Mouse (Mus musculus): ENCODE results near the gene Tgif1. TPM values are rescaled to one million over a fixed set of nuclear protein-coding genes. Genes with fewer than 3 reads are reported as not detected.

The Tgif1 gene
- total and polyA plus RNA-seq, 3 experiments, result 44.5 to 74.4 (median 70.6) TPM

GRCm38 (mm10) chr17:70843252-70843651 lies 10.1 kb downstream of the Tgif1 start:
- Histone ChIP-seq H3K36me3 (replicated peaks in 1 of 2; ENCODE audit: control insufficient read depth in 1 of 2, insufficient read depth in 1 of 2, low read length in 1 of 2) (peaks cover 59 to 76% of the 10 kb centered on the region in 2 experiments), H3K9me3 (replicated peaks; ENCODE audit: low read length) (no peaks in the 10 kb centered on the region), H3K4me1 (ENCODE audit: control insufficient read depth in 1 of 2, insufficient read depth in 2 of 2) (peaks cover 0 to 34% of the 10 kb centered on the region in 2 experiments; a peak in 2 of 4 replicates), H3K9ac (ENCODE audit: insufficient read depth, low read depth) (no peak overlapping the region), H3K79me2 (replicated peaks; ENCODE audit: control insufficient read depth, extremely low read depth, insufficient read depth, poor library complexity, severe bottlenecking) (peaks cover 63% of the 10 kb centered on the region), H3K4me2 (ENCODE audit: insufficient read depth, low read depth, poor library complexity, severe bottlenecking) (no peak overlapping the region), H3K4me3 (replicated peaks in 1 of 3; ENCODE audit: low read depth in 2 of 3, low read length in 2 of 3, poor library complexity in 1 of 3) (no peak overlapping the region), H3K27ac (ENCODE audit: insufficient read depth, low read depth) (no peak overlapping the region; the same call in 1 of the 2 replicates), H3K27me3 (replicated peaks) (no peaks in the 10 kb centered on the region)
- no peak for DNase-seq (ENCODE audit: extremely low read depth)
- in situ Hi-C loops (cut with MboI; ENCODE audit: low pct_ligation_motif_present, low pct_unique_long_range_greater_than_20kb, low sequenced_read_pairs) (no loop called here), dilution Hi-C loops (cut with MboI; ENCODE audit: extremely low pct_ligation_motif_present, extremely low pct_unique_long_range_greater_than_20kb, low sequenced_read_pairs) (no loop called here)
- no peak for TF ChIP-seq NELFE (IDR thresholded peaks at IDR 0.05; ENCODE audit: low read depth, low read length)
- no peak for TF ChIP-seq UBTF (IDR thresholded peaks at IDR 0.05; ENCODE audit: low read depth, low read length)
- TF ChIP-seq CHD1 (IDR thresholded peaks at IDR 0.05; ENCODE audit: low read depth, low read length), result no peak
- no peak for TF ChIP-seq EP300 (IDR thresholded peaks at IDR 0.05; ENCODE audit: low read length)
- TF ChIP-seq NRF1 (IDR thresholded peaks at IDR 0.05; ENCODE audit: low read depth, low read length), result no peak

- Histone ChIP-seq H3K9me3 (replicated peaks; ENCODE audit: low read length) (no peaks in the 10 kb centered on the region), H3K4me2 (ENCODE audit: insufficient read depth, low read depth, poor library complexity, severe bottlenecking) (no peak overlapping the region), H3K79me2 (replicated peaks; ENCODE audit: control insufficient read depth, extremely low read depth, insufficient read depth, poor library complexity, severe bottlenecking) (peaks cover 18% of the 10 kb centered on the region), H3K4me1 (ENCODE audit: control insufficient read depth in 1 of 2, insufficient read depth in 2 of 2) (peaks cover 0 to 7% of the 10 kb centered on the region in 2 experiments; a peak in 2 of 4 replicates), H3K36me3 (replicated peaks in 1 of 2; ENCODE audit: control insufficient read depth in 1 of 2, insufficient read depth in 1 of 2, low read length in 1 of 2) (peaks cover 50 to 65% of the 10 kb centered on the region in 2 experiments), H3K4me3 (replicated peaks in 1 of 3; ENCODE audit: low read depth in 2 of 3, low read length in 2 of 3, poor library complexity in 1 of 3) (no peak overlapping the region), H3K9ac (ENCODE audit: insufficient read depth, low read depth) (no peak overlapping the region), H3K27me3 (replicated peaks) (no peaks in the 10 kb centered on the region), H3K27ac (ENCODE audit: insufficient read depth, low read depth) (no peak overlapping the region)
- TF ChIP-seq MYC (IDR thresholded peaks at IDR 0.05; ENCODE audit: low read depth, low read length), result no peak
- TF ChIP-seq JUN (IDR thresholded peaks at IDR 0.05; ENCODE audit: insufficient read depth, low read depth, low read length), result no peak
- TF ChIP-seq JUND (conservative IDR thresholded peaks at IDR 0.05; ENCODE audit: low read depth, low read length), result no peak
- no peak for TF ChIP-seq RCOR1 (conservative IDR thresholded peaks at IDR 0.05; ENCODE audit: low read depth, low read length)
- no peak for TF ChIP-seq E2F4 (IDR thresholded peaks at IDR 0.05; ENCODE audit: insufficient replicate concordance, low read depth, low read length)
- 0 out of 2 replicates have a peak, but pooled peaks have one; percentile 8 for TF ChIP-seq POLR2A (IDR thresholded peaks at IDR 0.05; ENCODE audit: low read depth, low read length)
- TF ChIP-seq NELFE (IDR thresholded peaks at IDR 0.05; ENCODE audit: low read depth, low read length), result no peak
- in situ Hi-C loops (cut with MboI; ENCODE audit: low pct_ligation_motif_present, low pct_unique_long_range_greater_than_20kb, low sequenced_read_pairs), result no loop called here
- no peak for DNase-seq (ENCODE audit: extremely low read depth)
- dilution Hi-C loops (cut with MboI; ENCODE audit: extremely low pct_ligation_motif_present, extremely low pct_unique_long_range_greater_than_20kb, low sequenced_read_pairs), result no loop called here
Measured at GRCm38 (mm10) chr17:70838533-70838932, 14.8 kb downstream of the Tgif1 start.

- no peak for TF ChIP-seq RCOR1 (conservative IDR thresholded peaks at IDR 0.05; ENCODE audit: low read depth, low read length)
- peak; percentile 5; the same call in 1 of the 2 replicates for TF ChIP-seq SMC3 (IDR thresholded peaks at IDR 0.05; ENCODE audit: low read depth, low read length)
- no peak for TF ChIP-seq USF2 (conservative IDR thresholded peaks at IDR 0.05; ENCODE audit: low read depth, low read length)
- TF ChIP-seq MAFK (IDR thresholded peaks at IDR 0.05; ENCODE audit: insufficient replicate concordance, low read length), result no peak
- TF ChIP-seq CTCF (conservative IDR thresholded peaks at IDR 0.05 in 1 of 2, IDR thresholded peaks at IDR 0.05 in 1 of 2; ENCODE audit: low read depth in 2 of 2, low read length in 2 of 2), result no peak
- no peak for TF ChIP-seq MAX (IDR thresholded peaks at IDR 0.05; ENCODE audit: low read length)
- TF ChIP-seq ETS1 (conservative IDR thresholded peaks at IDR 0.05; ENCODE audit: low read depth, low read length), result no peak
- no peak for TF ChIP-seq MYC (IDR thresholded peaks at IDR 0.05; ENCODE audit: low read depth, low read length)
- H3K9me3 ChIP-seq (replicated peaks; ENCODE audit: low read length), result no peaks in the 10 kb centered on the region
- in situ Hi-C loops (cut with MboI; ENCODE audit: low pct_ligation_motif_present, low pct_unique_long_range_greater_than_20kb, low sequenced_read_pairs) (no loop called here), dilution Hi-C loops (cut with MboI; ENCODE audit: extremely low pct_ligation_motif_present, extremely low pct_unique_long_range_greater_than_20kb, low sequenced_read_pairs) (no loop called here)
- H3K4me3 ChIP-seq (replicated peaks in 1 of 3; ENCODE audit: low read depth in 2 of 3, low read length in 2 of 3, poor library complexity in 1 of 3), result no peak overlapping the region
- peaks cover 45 to 60% of the 10 kb centered on the region in 2 experiments for H3K36me3 ChIP-seq (replicated peaks in 1 of 2; ENCODE audit: control insufficient read depth in 1 of 2, insufficient read depth in 1 of 2, low read length in 1 of 2)
- no peak for DNase-seq (ENCODE audit: extremely low read depth)
- H3K4me1 ChIP-seq (ENCODE audit: control insufficient read depth in 1 of 2, insufficient read depth in 2 of 2), result peaks cover 0 to 2% of the 10 kb centered on the region in 2 experiments; a peak in 1 of 4 replicates
- no peak overlapping the region for H3K4me2 ChIP-seq (ENCODE audit: insufficient read depth, low read depth, poor library complexity, severe bottlenecking)
- peaks cover 13% of the 10 kb centered on the region; the same call in 1 of the 2 replicates for H3K79me2 ChIP-seq (replicated peaks; ENCODE audit: control insufficient read depth, extremely low read depth, insufficient read depth, poor library complexity, severe bottlenecking)
- no peak overlapping the region; the same call in 1 of the 2 replicates for H3K27ac ChIP-seq (ENCODE audit: insufficient read depth, low read depth)
- H3K9ac ChIP-seq (ENCODE audit: insufficient read depth, low read depth), result no peak overlapping the region
- H3K27me3 ChIP-seq (replicated peaks), result no peaks in the 10 kb centered on the region
Measured at GRCm38 (mm10) chr17:70838031-70838430, 15.3 kb downstream of the Tgif1 start.

All from CH12.LX (cell line).